Mouse (Mus musculus) embryonic facial prominence, embryonic 15.5 days (tissue): Measurements from ENCODE around the gene Neurl1b. TPM values are rescaled to one million over a fixed set of nuclear protein-coding genes. Genes with fewer than 3 reads are reported as not detected.

Experiments used
- ATAC-seq: fragments of 200-750 bp; cut with Nextera tagmentation; 2 replicates; pipeline ENCODE4 v1.8.0; 2017; ENCODE audit warnings: low read depth, moderate TSS enrichment; ENCODE audit not compliant: insufficient number of reproducible peaks, low FRiP score, low TSS enrichment
- H3K27ac ChIP-seq: fragments of 300-500 bp; sonication (generic); replicated peaks from 2 replicates; pipeline ENCODE4 v1.5.1; 2015; ENCODE audit warnings: mild to moderate bottlenecking, inconsistent platforms
- H3K27me3 ChIP-seq: fragments of 300-500 bp; sonication (generic); 2 replicates; pipeline ENCODE4 v1.6.1; 2015; ENCODE audit warnings: inconsistent platforms
- H3K36me3 ChIP-seq: fragments of 300-500 bp; sonication (generic); 2 replicates; pipeline ENCODE4 v1.6.1; 2015; ENCODE audit warnings: mild to moderate bottlenecking, inconsistent platforms
- H3K4me1 ChIP-seq: fragments of 300-500 bp; sonication (generic); 2 replicates; pipeline ENCODE4 v1.6.1; 2015; ENCODE audit warnings: inconsistent platforms
- H3K4me2 ChIP-seq: fragments of 300-500 bp; sonication (generic); replicated peaks from 2 replicates; pipeline ENCODE4 v1.6.1; 2015; ENCODE audit warnings: mild to moderate bottlenecking, inconsistent platforms
- H3K4me3 ChIP-seq: fragments of 300-500 bp; sonication (generic); replicated peaks from 2 replicates; pipeline ENCODE4 v1.5.1; 2015; ENCODE audit warnings: mild to moderate bottlenecking, inconsistent platforms
- H3K9ac ChIP-seq: fragments of 300-500 bp; sonication (generic); 2 replicates; pipeline ENCODE4 v1.6.1; 2015; ENCODE audit warnings: inconsistent platforms
- H3K9me3 ChIP-seq: fragments of 300-500 bp; sonication (generic); replicated peaks from 2 replicates; pipeline ENCODE4 v1.6.1; 2016; ENCODE audit warnings: inconsistent platforms
- WGBS: fragments of 180-500 bp; shearing (Covaris S2); methylation state at CpG from one replicate; pipeline ENCODE4 v1.1.7; 2015; 5-methylcytosine and 5-hydroxymethylcytosine counted together
- polyA plus RNA-seq: library from polyadenylated mRNA; unstranded; fragments of >200 nt; fragmentation: Nextera tagmentation; extraction: Ambion mirVana; gene quantifications from 2 replicates; pipeline ENCODE4 v1.2.1, GENCODE M21; 2015

The Neurl1b gene
- polyA plus RNA-seq, 1 experiment from 2014 or later = 1.2 TPM

DNA sequence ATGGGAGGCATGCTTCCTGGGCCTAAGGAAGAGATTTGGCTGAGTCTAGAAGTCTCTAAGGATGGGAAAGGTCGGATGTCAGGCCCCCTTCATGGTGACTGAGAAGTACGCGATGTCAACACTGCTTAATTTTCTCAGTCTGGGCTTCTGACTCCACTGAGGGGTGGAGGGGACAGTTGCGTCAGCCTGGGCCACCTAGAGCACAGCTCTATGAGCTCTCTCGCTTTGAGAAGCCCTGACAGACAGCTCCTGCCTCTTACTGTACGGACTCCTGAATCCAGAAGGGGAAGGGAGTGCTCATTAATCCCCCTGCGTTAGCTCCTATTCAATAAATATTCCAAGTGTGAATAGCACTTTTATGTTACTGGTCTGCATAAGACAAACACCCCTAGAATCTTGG lies 43.4 kb downstream of the Neurl1b start:
- Histone ChIP-seq H3K4me3 (no peak overlapping the region), H3K4me2 (no peak overlapping the region), H3K9me3 (no peaks in the 10 kb centered on the region), H3K4me1 (no peaks in the 10 kb centered on the region), H3K27me3 (peaks cover 1% of the 10 kb centered on the region; the same call in 1 of the 2 replicates), H3K27ac (no peak overlapping the region), H3K9ac (no peak overlapping the region), H3K36me3 (no peaks in the 10 kb centered on the region)
- ATAC-seq = no peak
- 66% methylated on average over 7 of the region's 7 CpGs for WGBS

DNA sequence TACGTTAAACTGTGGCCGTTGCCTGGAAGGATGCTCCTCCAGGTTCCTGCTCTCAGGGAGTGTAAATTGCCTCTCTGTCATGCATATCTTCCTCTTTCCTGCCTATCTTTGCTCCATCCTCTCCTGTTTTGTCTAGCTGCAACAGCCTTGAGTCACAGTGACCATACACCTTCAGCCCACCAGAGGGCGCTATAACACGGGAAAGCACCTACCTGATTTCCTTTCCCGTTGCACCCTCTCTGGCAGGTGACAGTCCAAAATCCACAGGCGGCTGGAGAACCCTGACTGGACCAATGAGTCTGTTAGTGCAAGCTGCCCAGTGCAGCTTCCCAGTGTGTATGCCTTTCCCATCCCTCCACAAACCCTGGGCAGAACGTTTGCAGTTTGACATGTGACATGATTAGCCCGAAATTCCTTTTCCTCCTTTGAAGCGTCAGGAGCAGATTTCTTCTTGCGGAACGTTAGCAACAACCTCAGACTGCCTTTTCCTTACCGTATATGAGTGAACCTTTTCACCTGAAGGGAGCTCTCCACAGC lies 48.1 kb downstream of the Neurl1b start:
- Histone ChIP-seq H3K4me3 (no peak overlapping the region), H3K27me3 (peaks cover 3% of the 10 kb centered on the region; the same call in 1 of the 2 replicates), H3K27ac (no peak overlapping the region), H3K9ac (no peak overlapping the region), H3K36me3 (no peaks in the 10 kb centered on the region), H3K9me3 (no peaks in the 10 kb centered on the region), H3K4me2 (no peak overlapping the region), H3K4me1 (peaks cover 3% of the 10 kb centered on the region)
- 27% methylated on average over 12 of the region's 12 CpGs for WGBS
- no peak for ATAC-seq

DNA sequence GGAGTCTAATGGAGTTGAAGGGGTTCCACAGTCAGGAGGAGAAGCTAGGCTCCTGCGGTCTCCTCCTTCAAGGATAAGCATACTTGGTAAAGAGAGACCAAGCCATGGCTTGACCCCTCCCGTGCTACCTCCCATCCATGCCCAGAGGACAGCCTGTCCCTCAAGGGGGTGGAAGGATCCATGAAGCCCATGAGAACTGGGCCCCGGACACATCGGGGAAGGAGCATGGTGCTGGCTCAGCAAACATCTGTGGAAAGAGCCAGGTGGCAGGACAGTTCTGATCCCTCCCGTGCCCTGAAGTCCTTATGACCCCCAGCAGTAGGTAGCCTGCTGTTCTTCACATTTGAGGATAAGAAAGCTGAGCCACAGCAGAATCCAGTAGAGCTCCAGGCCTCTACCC lies 48.8 kb downstream of the Neurl1b start:
- H3K27me3 ChIP-seq = peaks cover 3% of the 10 kb centered on the region; the same call in 1 of the 2 replicates
- H3K4me1 ChIP-seq = peaks cover 3% of the 10 kb centered on the region
- no peaks in the 10 kb centered on the region for H3K9me3 ChIP-seq
- H3K36me3 ChIP-seq = no peaks in the 10 kb centered on the region
- H3K9ac ChIP-seq = no peak overlapping the region
- H3K27ac ChIP-seq = no peak overlapping the region
- no peak overlapping the region for H3K4me2 ChIP-seq
- WGBS = 87% methylated on average over 5 of the region's 5 CpGs
- no peak overlapping the region for H3K4me3 ChIP-seq
- no peak for ATAC-seq

DNA sequence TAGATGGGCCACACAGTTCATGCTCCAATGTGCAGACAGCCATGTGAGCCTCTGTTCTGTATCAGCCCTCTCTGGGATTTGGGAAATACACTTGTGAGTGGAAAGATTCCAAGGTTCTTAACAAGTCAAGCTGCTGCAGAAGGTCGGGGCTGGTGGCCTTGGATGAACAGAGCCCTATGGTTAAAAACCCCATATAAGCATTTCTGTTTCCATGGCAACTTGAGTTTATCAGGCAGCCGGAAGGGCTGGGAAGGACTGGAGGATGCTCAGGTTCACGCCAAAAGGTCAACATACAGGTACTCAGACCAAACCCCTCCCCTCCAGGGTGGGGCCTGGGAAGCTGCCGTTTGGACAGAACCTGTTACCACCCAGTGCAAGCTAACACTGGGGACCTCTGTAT lies 49.4 kb downstream of the Neurl1b start:
- peaks cover 3% of the 10 kb centered on the region; the same call in 1 of the 2 replicates for H3K27me3 ChIP-seq
- no peak overlapping the region for H3K9ac ChIP-seq
- H3K36me3 ChIP-seq = no peaks in the 10 kb centered on the region
- H3K4me3 ChIP-seq = no peak overlapping the region
- WGBS = 40% methylated on average over 4 of the region's 4 CpGs
- H3K9me3 ChIP-seq = no peaks in the 10 kb centered on the region
- no peak overlapping the region for H3K27ac ChIP-seq
- no peak overlapping the region for H3K4me2 ChIP-seq
- ATAC-seq = no peak
- H3K4me1 ChIP-seq = peaks cover 3% of the 10 kb centered on the region

DNA sequence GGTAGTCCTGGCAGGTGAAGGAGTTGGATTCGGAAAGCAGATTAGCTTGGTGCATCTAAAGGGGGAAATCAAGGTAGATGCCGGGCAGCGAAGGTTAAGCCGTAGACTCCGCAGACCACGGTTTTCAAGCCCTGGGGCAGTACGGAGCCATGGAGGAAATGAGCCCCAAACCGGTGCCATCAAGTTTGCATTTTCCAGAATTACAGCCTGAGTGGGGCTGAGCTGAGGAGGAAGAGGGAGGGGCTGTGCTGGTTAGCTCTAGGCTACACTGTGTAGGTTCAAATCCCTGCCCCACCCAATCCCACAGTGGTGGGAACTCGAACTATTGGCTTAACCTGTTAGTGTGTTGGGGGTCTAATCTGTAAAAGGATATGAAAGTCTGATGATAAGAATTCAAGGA lies 49.9 kb downstream of the Neurl1b start:
- Histone ChIP-seq H3K4me3 (no peak overlapping the region), H3K4me2 (no peak overlapping the region), H3K27ac (peak overlapping the region; percentile 34; the same call in 1 of the 2 replicates), H3K4me1 (peaks cover 3% of the 10 kb centered on the region), H3K27me3 (peaks cover 3% of the 10 kb centered on the region; the same call in 1 of the 2 replicates), H3K9ac (no peak overlapping the region), H3K36me3 (no peaks in the 10 kb centered on the region), H3K9me3 (no peaks in the 10 kb centered on the region)
- WGBS = 63% methylated on average over 9 of the region's 9 CpGs
- ATAC-seq = no peak

DNA sequence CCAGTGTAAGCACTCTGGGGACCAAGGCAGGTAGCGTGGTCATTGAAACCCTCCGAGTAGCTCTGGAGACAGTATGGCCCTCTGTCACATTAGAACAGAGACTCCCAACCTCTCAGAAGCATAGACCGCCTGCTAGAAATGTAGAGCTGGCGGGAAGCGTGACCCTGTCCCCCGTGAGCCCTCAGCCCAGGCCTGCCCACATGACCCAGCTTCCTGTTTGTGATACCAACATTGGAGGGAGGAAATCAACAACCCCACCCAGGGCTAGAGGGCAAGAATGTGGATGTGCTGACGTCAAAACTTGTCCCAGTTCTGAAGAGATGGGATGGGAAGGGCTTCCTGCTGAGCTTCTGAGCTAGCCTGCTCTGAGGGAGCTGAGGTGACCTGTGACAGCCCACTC lies 50.3 kb downstream of the Neurl1b start:
- H3K4me2 ChIP-seq = no peak overlapping the region
- H3K4me3 ChIP-seq = no peak overlapping the region
- H3K9me3 ChIP-seq = no peaks in the 10 kb centered on the region
- ATAC-seq = no peak
- peaks cover 3% of the 10 kb centered on the region for H3K4me1 ChIP-seq
- H3K9ac ChIP-seq = no peak overlapping the region
- no peaks in the 10 kb centered on the region for H3K36me3 ChIP-seq
- H3K27me3 ChIP-seq = peaks cover 3% of the 10 kb centered on the region; the same call in 1 of the 2 replicates
- H3K27ac ChIP-seq = peak overlapping the region; percentile 34; the same call in 1 of the 2 replicates
- 51% methylated on average over 7 of the region's 7 CpGs for WGBS

DNA sequence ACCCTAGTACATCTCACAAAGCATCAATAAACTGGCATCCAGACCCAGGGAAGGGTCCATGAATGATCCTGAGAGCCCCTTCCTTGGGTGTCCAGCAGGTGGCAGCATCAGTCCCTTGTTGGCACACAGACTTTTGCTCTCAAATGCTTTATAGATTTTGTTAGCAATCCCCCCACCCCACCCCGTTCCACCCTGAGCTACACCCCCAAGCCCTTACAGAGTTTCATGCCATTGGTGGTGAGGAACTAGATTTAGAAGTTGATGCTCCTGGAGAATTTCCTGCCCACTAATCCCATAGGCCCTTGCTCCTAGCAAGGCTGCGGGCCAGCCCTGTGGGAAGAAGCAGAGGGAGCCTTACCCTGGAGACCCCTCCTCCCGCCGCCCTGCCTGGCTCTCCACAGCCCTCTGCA lies 52.1 kb downstream of the Neurl1b start:
- H3K36me3 ChIP-seq = no peaks in the 10 kb centered on the region
- WGBS = 5% methylated on average over 4 of the region's 4 CpGs
- H3K4me2 ChIP-seq = peak overlapping the region; percentile 33
- peak; percentile 30 for ATAC-seq
- H3K4me3 ChIP-seq = no peak overlapping the region
- peaks cover 3% of the 10 kb centered on the region for H3K4me1 ChIP-seq
- H3K27ac ChIP-seq = peak overlapping the region; percentile 45; the same call in 1 of the 2 replicates
- H3K9ac ChIP-seq = no peak overlapping the region
- H3K27me3 ChIP-seq = peaks cover 3% of the 10 kb centered on the region; the same call in 1 of the 2 replicates
- no peaks in the 10 kb centered on the region for H3K9me3 ChIP-seq

DNA sequence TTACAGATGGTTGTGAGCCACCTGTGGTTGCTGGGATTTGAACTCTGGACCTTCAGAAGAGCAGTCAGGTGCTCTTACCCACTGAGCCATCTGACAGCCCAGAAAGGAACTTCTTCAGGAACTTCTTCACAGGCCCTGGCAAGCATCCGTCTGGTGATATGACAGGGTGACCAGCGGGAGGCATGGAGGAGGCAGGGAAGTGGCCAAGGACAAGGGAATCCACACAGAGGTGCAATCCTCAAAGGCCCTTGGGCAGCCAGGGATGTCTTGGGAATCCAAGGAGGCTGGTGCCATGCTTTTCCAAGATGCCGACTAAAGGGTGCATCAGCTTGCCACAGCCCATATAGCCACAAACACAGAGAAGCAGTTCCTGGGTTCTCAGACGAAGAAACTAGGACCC lies 53.0 kb downstream of the Neurl1b start:
- Histone ChIP-seq H3K27me3 (peaks cover 3% of the 10 kb centered on the region; the same call in 1 of the 2 replicates), H3K9me3 (no peaks in the 10 kb centered on the region), H3K4me3 (no peak overlapping the region), H3K4me2 (no peak overlapping the region), H3K36me3 (no peaks in the 10 kb centered on the region), H3K9ac (no peak overlapping the region), H3K4me1 (peaks cover 3% of the 10 kb centered on the region), H3K27ac (no peak overlapping the region)
- no peak for ATAC-seq
- WGBS = 82% methylated on average over 4 of the region's 4 CpGs

DNA sequence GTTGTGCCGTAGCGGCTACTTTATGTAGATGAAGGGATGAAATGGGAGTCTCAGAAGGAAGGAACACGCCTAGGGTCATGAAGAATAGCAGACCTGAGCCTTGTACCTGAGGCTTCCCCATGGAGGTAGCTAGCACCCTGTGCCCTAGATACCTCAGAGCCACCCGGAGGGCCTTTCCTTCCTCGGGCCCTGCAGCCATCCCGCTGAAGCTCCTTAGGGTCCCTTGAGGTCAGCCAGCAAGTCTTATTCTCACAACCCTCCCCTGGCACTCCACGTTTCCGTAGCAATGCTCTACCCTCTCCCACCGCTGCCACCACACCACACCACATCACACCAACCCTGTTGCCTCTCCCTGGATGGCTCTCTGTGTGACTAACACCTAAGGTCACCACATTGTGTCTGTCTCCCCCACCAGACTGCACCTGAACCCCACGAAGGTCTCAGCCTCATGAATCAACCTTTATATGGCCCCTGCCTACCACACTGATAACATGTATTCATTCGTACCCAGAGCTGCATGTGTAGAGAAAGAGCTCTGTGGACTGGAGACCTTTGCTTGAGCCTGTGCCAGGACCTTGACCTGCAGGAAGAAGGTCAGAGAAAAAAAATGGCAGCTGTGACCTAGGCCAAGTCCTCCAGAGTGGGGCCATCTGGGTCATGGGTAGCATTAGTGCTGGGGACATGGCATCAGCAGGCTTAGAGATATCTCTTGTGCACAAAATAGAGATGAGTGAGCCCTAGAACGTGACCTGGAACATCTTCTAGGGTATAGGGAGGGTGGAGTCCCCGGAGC lies 53.7 kb downstream of the Neurl1b start:
- no peaks in the 10 kb centered on the region for H3K9me3 ChIP-seq
- H3K36me3 ChIP-seq = no peaks in the 10 kb centered on the region
- no peaks in the 10 kb centered on the region for H3K27me3 ChIP-seq
- no peak overlapping the region for H3K27ac ChIP-seq
- H3K4me3 ChIP-seq = no peak overlapping the region
- ATAC-seq = no peak
- peaks cover 3% of the 10 kb centered on the region for H3K4me1 ChIP-seq
- WGBS = 80% methylated on average over 13 of the region's 13 CpGs
- H3K4me2 ChIP-seq = no peak overlapping the region
- H3K9ac ChIP-seq = no peak overlapping the region

DNA sequence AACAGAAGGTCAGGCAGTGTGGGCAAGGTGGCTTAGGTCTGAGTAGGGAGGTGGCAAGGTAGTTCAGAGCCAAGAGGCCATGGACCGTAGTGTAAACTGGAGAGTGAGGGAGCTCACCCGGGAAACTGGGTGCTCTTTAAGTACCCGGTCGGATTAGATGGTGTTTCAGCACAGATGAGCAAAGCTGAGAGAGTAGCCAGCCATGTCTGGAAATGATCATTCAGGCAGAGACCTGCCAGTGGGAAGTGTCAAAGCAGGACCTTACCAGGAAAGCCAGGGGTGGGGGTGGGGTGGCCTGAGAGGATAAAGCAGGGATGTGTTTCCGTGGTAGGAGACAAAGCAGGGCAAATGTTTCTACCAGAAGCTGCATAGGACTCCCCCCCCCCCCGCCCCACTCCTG lies 62.2 kb downstream of the Neurl1b start:
- Histone ChIP-seq H3K4me1 (peaks cover 10% of the 10 kb centered on the region), H3K4me2 (no peak overlapping the region), H3K36me3 (no peaks in the 10 kb centered on the region), H3K4me3 (no peak overlapping the region), H3K9ac (no peak overlapping the region), H3K27ac (no peak overlapping the region), H3K27me3 (no peaks in the 10 kb centered on the region), H3K9me3 (no peaks in the 10 kb centered on the region)
- ATAC-seq = no peak
- WGBS = 37% methylated on average over 6 of the region's 6 CpGs

DNA sequence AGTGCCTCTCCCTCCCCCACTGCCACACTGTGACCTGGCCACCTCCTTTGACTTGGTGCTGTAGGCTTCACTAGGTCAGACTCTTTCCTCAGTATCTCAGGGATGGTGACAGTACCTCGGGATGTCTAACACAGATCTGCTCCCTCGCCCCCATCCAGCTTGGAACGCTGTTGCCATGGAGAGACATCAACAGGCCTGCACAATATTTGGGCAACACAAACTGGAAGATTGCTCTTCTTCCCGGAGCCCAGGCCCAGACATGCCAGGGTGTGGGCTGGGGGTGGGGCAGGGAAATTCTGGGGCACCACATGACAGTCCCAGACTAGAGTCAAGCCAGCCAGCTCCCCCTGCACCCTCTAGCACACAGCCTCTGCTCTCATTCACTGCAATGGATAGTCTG lies 64.0 kb downstream of the Neurl1b start:
- peaks cover 10% of the 10 kb centered on the region for H3K4me1 ChIP-seq
- H3K4me2 ChIP-seq = no peak overlapping the region
- no peaks in the 10 kb centered on the region for H3K27me3 ChIP-seq
- no peak overlapping the region for H3K27ac ChIP-seq
- H3K9ac ChIP-seq = no peak overlapping the region
- H3K9me3 ChIP-seq = no peaks in the 10 kb centered on the region
- no peak overlapping the region for H3K4me3 ChIP-seq
- 48% methylated on average over 4 of the region's 4 CpGs for WGBS
- H3K36me3 ChIP-seq = no peaks in the 10 kb centered on the region
- no peak for ATAC-seq
